Mouse (Mus musculus) adipocyte (in vitro differentiated cells): ENCODE results near the gene Bicdl2.

Experiments
- DNase-seq: peaks from one replicate; pipeline ENCODE4 v3.0.0-alpha.2; 2016; ENCODE audit warnings: low spot score

The Bicdl2 gene

DNA sequence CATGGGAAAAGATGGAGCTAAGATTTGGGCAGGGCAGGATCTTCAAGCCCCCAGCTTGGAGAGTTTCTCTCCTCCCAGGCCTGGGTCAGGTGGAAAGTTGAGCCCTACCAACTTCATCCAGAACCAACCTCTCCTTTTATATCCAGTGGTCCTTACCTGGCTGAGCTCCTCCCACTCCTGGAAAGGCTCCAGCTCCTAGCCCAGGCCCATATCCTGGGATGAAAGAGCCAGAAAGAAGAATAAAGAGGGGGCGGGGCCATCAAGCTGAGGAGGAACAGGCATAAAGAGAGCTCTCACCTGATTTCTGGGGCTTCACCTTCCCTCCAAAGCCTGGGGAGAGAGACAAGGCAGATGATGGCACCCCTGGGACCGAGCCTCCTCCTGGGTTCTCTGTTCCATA is 56.7 kb downstream of the Bicdl2 start:
- no peak for DNase-seq
